24 mouse cellular contexts compared by ENCODE assay signal in genomic region chr19:29885548-29885947, GRCm38 (mm10). TPM values are rescaled to one million over a fixed set of nuclear protein-coding genes. Genes with fewer than 3 reads are reported as not detected.
DNase-seq lines count a peak whose midpoint lies in the region; TF ChIP-seq lines count a peak whose summit lies in the region.
"Had no signal": no experiment of that assay in that cellular context is flagged by ENCODE, and none has a peak within 500 bp of the region (broad histone marks: within the 10 kb centered on the region; RNA-seq: fewer than 3 reads in every experiment).

No protein-coding gene starts in this region.

- H3K27ac ChIP-seq in layer of hippocampus, adult 2 months: peak overlapping the region; percentile 67; the same call in 1 of the 2 replicates
- H3K27ac ChIP-seq: hindbrain, embryonic 10.5 days; hindbrain, embryonic 15.5 days; left cerebral cortex, adult 2 months; limb, embryonic 12.5 days; liver, embryonic 15.5 days had no signal

- TF ChIP-seq CTCF in layer of hippocampus, adult 2 months (conservative IDR thresholded peaks at IDR 0.05): no peak

- H3K4me3 ChIP-seq in layer of hippocampus, adult 2 months: no peak overlapping the region
- H3K4me3 ChIP-seq: hindbrain, embryonic 10.5 days; hindbrain, embryonic 15.5 days; left cerebral cortex, adult 2 months; limb, embryonic 12.5 days; liver, embryonic 15.5 days had no signal

- intact Hi-C loops in heart, postnatal 36 days (cut with DNase I): no loop called here

- peak; percentile 79 for DNase-seq in heart, adult 8-10 months (ENCODE audit: low spot score)
- DNase-seq in heart, postnatal 36 days: no peak
- DNase-seq in kidney, adult 9 months: peak; percentile 45
- no peak for DNase-seq in kidney, postnatal 10 days
- peak; percentile 22 to 48 for DNase-seq in layer of hippocampus, adult 2 months (ENCODE audit: low spot score in 2 of 2)
- DNase-seq in layer of hippocampus, postnatal 10 days (ENCODE audit: low spot score in 2 of 2): no peak
- no peak for DNase-seq in embryo, embryonic 9.5 days (ENCODE audit: extremely low spot score)
- DNase-seq: adrenal gland, adult 2 months; adrenal gland, postnatal 36 days; B cell, adult 2 months; cerebellum, adult 18-20 months; cerebellum, postnatal 10 days; gastrocnemius, postnatal 25 days; lung, embryonic 14.5 days; lung, postnatal 14 days; midbrain, embryonic 14.5 days; thymus, postnatal 4 days had no signal

RNA-seq across cellular contexts. Expression of gene Il33, which starts 39.4 kb away (rescaled TPM):
- 10 to 100 TPM in 2 of 4 experiments, 1 to 10 TPM in 2; 5.7 to 12.2 (median 9.4) TPM for total RNA-seq in heart, adult 8-10 months (2022)
- 1 to 10 TPM; 6.1 to 7.0 TPM for total RNA-seq in heart, postnatal 36 days (2021)
- total RNA-seq in layer of hippocampus, adult 2 months (2021): 10 to 100 TPM; 50.9 to 55.7 TPM
- 10 to 100 TPM in 1 of 2 experiments, 1 to 10 TPM in 1; 8.3 to 11.4 TPM for total RNA-seq in layer of hippocampus, postnatal 10 days (2021)
- total RNA-seq: common myeloid progenitor, adult 5-6 weeks; monocyte, adult 5-6 weeks had no signal

Comparison
In these comparisons a context has a peak if more than half of its experiments do, and no peak if none do; other contexts are left out.
1. DNase-seq: peak in heart, adult 8-10 months (single experiment), kidney, adult 9 months (single experiment) and layer of hippocampus, adult 2 months (2 of 2); none in heart, postnatal 36 days (0 of 2), kidney, postnatal 10 days (single experiment), layer of hippocampus, postnatal 10 days (0 of 2) and embryo, embryonic 9.5 days (single experiment).